Mouse (Mus musculus): ENCODE measurements around the gene Asic1. TPM values are rescaled to one million over a fixed set of nuclear protein-coding genes. Genes with fewer than 3 reads are reported as not detected.

The Asic1 gene
- polyA plus RNA-seq (2015; fragmentation: Nextera tagmentation; extraction: Ambion mirVana), result 0.14 and 0.30 TPM in 2 replicates

- H3K27me3 ChIP-seq (ENCODE audit: control insufficient read depth, insufficient read depth, low read depth, low read length), result peaks cover 87% of the 10 kb centered on the region
- peak; percentile 72 for ATAC-seq (ENCODE audit: low read depth)
- no peak within 1 kb of the TSS for H3K9ac ChIP-seq (ENCODE audit: low read depth, low read length)
These were observed at the start of gene Asic1 for GRCm38 (mm10) chr15:99670154-99670821. TSS of gene Asic1 (plus strand) at chr15:99670368.

GRCm38 (mm10) chr15:99622063-99622462, 48.1 kb upstream of the Asic1 start:
- Histone ChIP-seq H3K4me3 (ENCODE audit: low read depth, low read length) (no peak overlapping the region), H3K27me3 (ENCODE audit: control insufficient read depth, insufficient read depth, low read depth, low read length) (no peaks in the 10 kb centered on the region), H3K9ac (ENCODE audit: low read depth, low read length) (no peak overlapping the region), H3K4me1 (ENCODE audit: control insufficient read depth, low read depth, low read length) (no peaks in the 10 kb centered on the region), H3K9me3 (replicated peaks; ENCODE audit: control insufficient read depth, low read length) (no peaks in the 10 kb centered on the region), H3K36me3 (ENCODE audit: control insufficient read depth, insufficient read depth) (peaks cover 71% of the 10 kb centered on the region), H3K27ac (ENCODE audit: low read length) (no peak overlapping the region), H3K4me2 (ENCODE audit: low read depth, low read length) (no peak overlapping the region)
- ATAC-seq (ENCODE audit: low read depth), result no peak
- WGBS (ENCODE audit: insufficient replicate concordance), result 91% methylated on average over 11 of the region's 11 CpGs

More at GRCm38 (mm10) chr15:99670154-99670821, at the start of gene Asic1:
- no peaks in the 10 kb centered on the region for H3K36me3 ChIP-seq (ENCODE audit: control insufficient read depth, insufficient read depth)
- peaks cover 5% of the 10 kb centered on the region for H3K4me1 ChIP-seq (ENCODE audit: control insufficient read depth, low read depth, low read length)
- under 1% methylated on average over 63 of the region's 74 CpGs for WGBS (ENCODE audit: insufficient replicate concordance)
- no peaks in the 10 kb centered on the region; the same call in 1 of the 2 replicates for H3K9me3 ChIP-seq (replicated peaks; ENCODE audit: control insufficient read depth, low read length)
- H3K4me3 ChIP-seq (ENCODE audit: low read depth, low read length), result peak within 1 kb of the TSS; percentile 50
- no peak within 1 kb of the TSS for H3K27ac ChIP-seq (ENCODE audit: low read length)
- peak within 1 kb of the TSS; percentile 66 for H3K4me2 ChIP-seq (ENCODE audit: low read depth, low read length)

- no peaks in the 10 kb centered on the region for H3K9me3 ChIP-seq (replicated peaks; ENCODE audit: control insufficient read depth, low read length)
- H3K4me3 ChIP-seq (ENCODE audit: low read depth, low read length), result no peak overlapping the region
- peaks cover 96% of the 10 kb centered on the region for H3K36me3 ChIP-seq (ENCODE audit: control insufficient read depth, insufficient read depth)
- no peak overlapping the region for H3K9ac ChIP-seq (ENCODE audit: low read depth, low read length)
- ATAC-seq (ENCODE audit: low read depth), result no peak
- H3K27me3 ChIP-seq (ENCODE audit: control insufficient read depth, insufficient read depth, low read depth, low read length), result no peaks in the 10 kb centered on the region
- H3K4me1 ChIP-seq (ENCODE audit: control insufficient read depth, low read depth, low read length), result no peaks in the 10 kb centered on the region
- H3K4me2 ChIP-seq (ENCODE audit: low read depth, low read length), result no peak overlapping the region
- no peak overlapping the region for H3K27ac ChIP-seq (ENCODE audit: low read length)
These were observed 38.5 kb upstream of the Asic1 start for GRCm38 (mm10) chr15:99631618-99632017.

- H3K9me3 ChIP-seq (replicated peaks; ENCODE audit: control insufficient read depth, low read length), result no peaks in the 10 kb centered on the region
- H3K27ac ChIP-seq (ENCODE audit: low read length), result no peak overlapping the region
- H3K27me3 ChIP-seq (ENCODE audit: control insufficient read depth, insufficient read depth, low read depth, low read length), result no peaks in the 10 kb centered on the region
- no peak for ATAC-seq (ENCODE audit: low read depth)
- no peak overlapping the region for H3K4me2 ChIP-seq (ENCODE audit: low read depth, low read length)
- H3K36me3 ChIP-seq (ENCODE audit: control insufficient read depth, insufficient read depth), result peaks cover 95% of the 10 kb centered on the region
- no peak overlapping the region for H3K9ac ChIP-seq (ENCODE audit: low read depth, low read length)
- 81% methylated on average over 7 of the region's 7 CpGs for WGBS (ENCODE audit: insufficient replicate concordance)
- no peak overlapping the region for H3K4me3 ChIP-seq (ENCODE audit: low read depth, low read length)
- no peaks in the 10 kb centered on the region for H3K4me1 ChIP-seq (ENCODE audit: control insufficient read depth, low read depth, low read length)
These were observed 35.5 kb upstream of the Asic1 start for GRCm38 (mm10) chr15:99634702-99635101.

- Histone ChIP-seq H3K4me1 (ENCODE audit: control insufficient read depth, low read depth, low read length) (no peaks in the 10 kb centered on the region), H3K9ac (ENCODE audit: low read depth, low read length) (no peak overlapping the region), H3K9me3 (replicated peaks; ENCODE audit: control insufficient read depth, low read length) (no peaks in the 10 kb centered on the region), H3K27me3 (ENCODE audit: control insufficient read depth, insufficient read depth, low read depth, low read length) (no peaks in the 10 kb centered on the region), H3K4me2 (ENCODE audit: low read depth, low read length) (no peak overlapping the region), H3K4me3 (ENCODE audit: low read depth, low read length) (no peak overlapping the region), H3K36me3 (ENCODE audit: control insufficient read depth, insufficient read depth) (peaks cover 80% of the 10 kb centered on the region), H3K27ac (ENCODE audit: low read length) (no peak overlapping the region)
- 86% methylated on average over 12 of the region's 12 CpGs for WGBS (ENCODE audit: insufficient replicate concordance)
- no peak for ATAC-seq (ENCODE audit: low read depth)
These were observed 32.6 kb upstream of the Asic1 start for GRCm38 (mm10) chr15:99637405-99638123.

GRCm38 (mm10) chr15:99638124-99638485, 32.1 kb upstream of the Asic1 start:
- 88% methylated on average over 5 of the region's 5 CpGs for WGBS (ENCODE audit: insufficient replicate concordance)
- H3K9me3 ChIP-seq (replicated peaks; ENCODE audit: control insufficient read depth, low read length), result no peaks in the 10 kb centered on the region

GRCm38 (mm10) chr15:99642622-99643021, 27.5 kb upstream of the Asic1 start:
- 84% methylated on average over 6 of the region's 6 CpGs for WGBS (ENCODE audit: insufficient replicate concordance)
- no peak for ATAC-seq (ENCODE audit: low read depth)
- H3K4me1 ChIP-seq (ENCODE audit: control insufficient read depth, low read depth, low read length), result peaks cover 8% of the 10 kb centered on the region
- peaks cover 37% of the 10 kb centered on the region for H3K36me3 ChIP-seq (ENCODE audit: control insufficient read depth, insufficient read depth)
- no peaks in the 10 kb centered on the region for H3K9me3 ChIP-seq (replicated peaks; ENCODE audit: control insufficient read depth, low read length)
- H3K9ac ChIP-seq (ENCODE audit: low read depth, low read length), result no peak overlapping the region
- no peak overlapping the region for H3K4me3 ChIP-seq (ENCODE audit: low read depth, low read length)
- H3K4me2 ChIP-seq (ENCODE audit: low read depth, low read length), result no peak overlapping the region
- H3K27ac ChIP-seq (ENCODE audit: low read length), result no peak overlapping the region
- no peaks in the 10 kb centered on the region for H3K27me3 ChIP-seq (ENCODE audit: control insufficient read depth, insufficient read depth, low read depth, low read length)

More at GRCm38 (mm10) chr15:99638124-99638485, 32.1 kb upstream of the Asic1 start:
- no peak overlapping the region for H3K9ac ChIP-seq (ENCODE audit: low read depth, low read length)
- H3K4me3 ChIP-seq (ENCODE audit: low read depth, low read length), result no peak overlapping the region
- no peaks in the 10 kb centered on the region for H3K27me3 ChIP-seq (ENCODE audit: control insufficient read depth, insufficient read depth, low read depth, low read length)
- ATAC-seq (ENCODE audit: low read depth), result no peak
- peaks cover 78% of the 10 kb centered on the region for H3K36me3 ChIP-seq (ENCODE audit: control insufficient read depth, insufficient read depth)
- H3K27ac ChIP-seq (ENCODE audit: low read length), result no peak overlapping the region
- H3K4me2 ChIP-seq (ENCODE audit: low read depth, low read length), result no peak overlapping the region
- H3K4me1 ChIP-seq (ENCODE audit: control insufficient read depth, low read depth, low read length), result no peaks in the 10 kb centered on the region

GRCm38 (mm10) chr15:99643832-99644231, 26.3 kb upstream of the Asic1 start:
- Histone ChIP-seq H3K4me3 (ENCODE audit: low read depth, low read length) (no peak overlapping the region), H3K27me3 (ENCODE audit: control insufficient read depth, insufficient read depth, low read depth, low read length) (no peaks in the 10 kb centered on the region), H3K9me3 (replicated peaks; ENCODE audit: control insufficient read depth, low read length) (no peaks in the 10 kb centered on the region), H3K27ac (ENCODE audit: low read length) (no peak overlapping the region), H3K4me2 (ENCODE audit: low read depth, low read length) (no peak overlapping the region), H3K36me3 (ENCODE audit: control insufficient read depth, insufficient read depth) (peaks cover 26% of the 10 kb centered on the region), H3K9ac (ENCODE audit: low read depth, low read length) (no peak overlapping the region), H3K4me1 (ENCODE audit: control insufficient read depth, low read depth, low read length) (peaks cover 14% of the 10 kb centered on the region)
- WGBS (ENCODE audit: insufficient replicate concordance), result 80% methylated on average over 10 of the region's 10 CpGs
- ATAC-seq (ENCODE audit: low read depth), result no peak

GRCm38 (mm10) chr15:99644776-99645175, 25.4 kb upstream of the Asic1 start:
- Histone ChIP-seq H3K27me3 (ENCODE audit: control insufficient read depth, insufficient read depth, low read depth, low read length) (no peaks in the 10 kb centered on the region), H3K9me3 (replicated peaks; ENCODE audit: control insufficient read depth, low read length) (no peaks in the 10 kb centered on the region), H3K9ac (ENCODE audit: low read depth, low read length) (no peak overlapping the region), H3K36me3 (ENCODE audit: control insufficient read depth, insufficient read depth) (peaks cover 17% of the 10 kb centered on the region), H3K4me2 (ENCODE audit: low read depth, low read length) (no peak overlapping the region), H3K4me3 (ENCODE audit: low read depth, low read length) (no peak overlapping the region), H3K27ac (ENCODE audit: low read length) (no peak overlapping the region), H3K4me1 (ENCODE audit: control insufficient read depth, low read depth, low read length) (peaks cover 22% of the 10 kb centered on the region)
- no peak for ATAC-seq (ENCODE audit: low read depth)
- 71% methylated on average over 7 of the region's 7 CpGs for WGBS (ENCODE audit: insufficient replicate concordance)

Measured in liver, embryonic 16.5 days (tissue).